Mouse (Mus musculus): ENCODE data around the gene Ccl1.

GRCm38 (mm10) chr11:82313153-82313552 lies 7.7 kb upstream of the Ccl1 start:
- TF ChIP-seq CTCF (IDR thresholded peaks at IDR 0.05): no peak
- TF ChIP-seq EP300 (IDR thresholded peaks at IDR 0.05): no peak
